ENCODE assay signal across 35 mouse cellular contexts in genomic region chr11:33181804-33182203, GRCm38 (mm10). TPM values are rescaled to one million over a fixed set of nuclear protein-coding genes. Genes with fewer than 3 reads are reported as not detected.
"Had no signal": no experiment of that assay in that cellular context is flagged by ENCODE, and none has a peak within 500 bp of the region (broad histone marks: within the 10 kb centered on the region; RNA-seq: fewer than 3 reads in every experiment).

No protein-coding gene starts in this region.

- H3K4me1 ChIP-seq: liver, embryonic 13.5 days; liver, embryonic 15.5 days had no signal

- H3K4me3 ChIP-seq: heart, adult 2 months; heart, embryonic 15.5 days; hindbrain, embryonic 13.5 days; hindbrain, embryonic 15.5 days; kidney, embryonic 15.5 days; layer of hippocampus, adult 2 months; left cerebral cortex, adult 2 months; limb, embryonic 12.5 days; liver, embryonic 13.5 days; liver, embryonic 15.5 days had no signal

- ATAC-seq: intestine, embryonic 16.5 days had no signal

- H3K27ac ChIP-seq: heart, adult 2 months; heart, embryonic 13.5 days; heart, embryonic 15.5 days; hindbrain, embryonic 13.5 days; hindbrain, embryonic 15.5 days; hindbrain, postnatal 0 days; kidney, embryonic 15.5 days; kidney, postnatal 0 days; layer of hippocampus, adult 2 months; left cerebral cortex, adult 2 months; limb, embryonic 12.5 days; liver, embryonic 13.5 days; liver, embryonic 15.5 days had no signal

- DNase-seq: gastrocnemius, postnatal 14 days; gastrocnemius, postnatal 36 days; heart, adult 2 months; heart, postnatal 14 days; heart, postnatal 36 days; kidney, adult 11 months; kidney, adult 2 months; kidney, adult 9 months; kidney, postnatal 14 days; kidney, postnatal 4 days; liver; liver, embryonic 13.5 days had no signal

RNA-seq across cellular contexts. Expression of gene Tlx3, which starts 21.6 kb away (rescaled TPM):
- total RNA-seq: gastrocnemius, adult 8-10 months; gastrocnemius, postnatal 14 days; gastrocnemius, postnatal 36 days; heart, adult 2 months; heart, postnatal 14 days; heart, postnatal 36 days; hematopoietic stem cell, adult 5-6 weeks; layer of hippocampus, adult 2 months; layer of hippocampus, postnatal 10 days; layer of hippocampus, postnatal 25 days; left cerebral cortex, adult 2 months; left cerebral cortex, postnatal 14 days; left cerebral cortex, postnatal 36 days had no signal
- polyA plus RNA-seq: gonadal fat pad, adult 2 months; heart, adult 2 months; heart, embryonic 11.5 days; heart, embryonic 13.5 days; heart, postnatal 0 days; intestine, embryonic 16.5 days; kidney, adult 2 months; kidney, postnatal 0 days; limb, embryonic 10.5 days; liver, embryonic 11.5 days; liver, embryonic 13.5 days; liver, embryonic 15.5 days had no signal

RNA-seq across cellular contexts. Expression of gene Fgf18, which starts 34.6 kb away (rescaled TPM):
- total RNA-seq: hematopoietic stem cell, adult 5-6 weeks had no signal
